Mouse (Mus musculus): Measurements from ENCODE around the gene Gm5426.
"Not testable (repeated sequence)": the region's sequence is repeated elsewhere in the genome, so short reads cannot be mapped to it uniquely, and the experiment has no call there.

GRCm38 (mm10) chr10:96139274-96139673, 2.9 kb downstream of the Gm5426 start:
- not testable (repeated sequence) for TF ChIP-seq CTCF (IDR thresholded peaks at IDR 0.05; ENCODE audit: control insufficient read depth, insufficient read depth, insufficient read length); USF1 (IDR thresholded peaks at IDR 0.05; ENCODE audit: low read depth); CEBPB (IDR thresholded peaks at IDR 0.05; ENCODE audit: low read depth)

Measured in C2C12 (cell line).